Mouse (Mus musculus) G1E (cell line): Measurements from ENCODE around the gene Fhdc1. TPM values are rescaled to one million over a fixed set of nuclear protein-coding genes. Genes with fewer than 3 reads are reported as not detected.

ENCODE experiments used
- ATAC-seq: 2 replicates; pipeline ENCODE4 v1.8.0; 2016; ENCODE audit warnings: mild to moderate bottlenecking; ENCODE audit not compliant: insufficient number of reproducible peaks, poor library complexity, low FRiP score, severe bottlenecking; ENCODE audit errors: extremely low read depth
- DNase-seq: peaks from one replicate; pipeline ENCODE4 v3.0.0; 2012; ENCODE audit warnings: low spot score
- H3K27me3 ChIP-seq: 2 replicates; pipeline ENCODE4 v1.6.1; 2012; ENCODE audit warnings: mild to moderate bottlenecking, low read length, inconsistent platforms; ENCODE audit not compliant: insufficient read depth
- H3K36me3 ChIP-seq: replicated peaks from 2 replicates; pipeline ENCODE3; 2012; ENCODE audit warnings: mild to moderate bottlenecking, inconsistent platforms
- H3K4me1 ChIP-seq: 2 replicates; pipeline ENCODE4 v1.6.1; 2012; ENCODE audit warnings: low read depth, low read length, inconsistent platforms, mixed read lengths; ENCODE audit not compliant: insufficient read depth
- H3K4me3 ChIP-seq: 2 replicates; pipeline ENCODE4 v1.5.1; 2012; ENCODE audit warnings: low read depth, mild to moderate bottlenecking, inconsistent platforms, low read length, moderate library complexity, mixed read lengths
- H3K9me3 ChIP-seq: replicated peaks from 2 replicates; pipeline ENCODE4 v1.6.1; 2012; ENCODE audit warnings: inconsistent platforms
- CTCF ChIP-seq: IDR thresholded peaks from 2 replicates; pipeline ENCODE4 v1.5.1; 2012; ENCODE audit warnings: low read depth, low read length, inconsistent platforms, mixed read lengths
- GATA1 ChIP-seq: IDR thresholded peaks from 2 replicates; pipeline ENCODE4 v1.6.1; 2012; ENCODE audit warnings: borderline replicate concordance, low read length, inconsistent platforms, mixed read lengths
- GATA2 ChIP-seq: IDR thresholded peaks from 2 replicates; pipeline ENCODE4 v1.6.1; 2012; ENCODE audit warnings: low read depth, low read length, inconsistent platforms, borderline replicate concordance
- POLR2AphosphoS5 ChIP-seq: IDR thresholded peaks from 2 replicates; pipeline ENCODE4 v1.6.1; 2012; ENCODE audit warnings: low read depth, low read length, inconsistent platforms; ENCODE audit not compliant: insufficient replicate concordance
- TAL1 ChIP-seq: conservative IDR thresholded peaks from 2 replicates; pipeline ENCODE4 v1.6.1; 2012; ENCODE audit warnings: low read depth, low read length, inconsistent platforms, mixed read lengths
- polyA plus RNA-seq: library from polyadenylated mRNA; stranded (reverse); fragments of >175 nt; gene quantifications from 2 replicates; pipeline ENCODE4 v1.2.3, GENCODE M21; 2012
- total RNA-seq, 2 experiments: library from RNA; stranded (forward) in 1 of 2; stranded (reverse) in 1 of 2; fragments of 200-1000 nt in 1 of 2; fragments of >200 nt in 1 of 2; fragmentation: Nextera tagmentation in 1 of 2; gene quantifications; 2 replicates each; pipeline ENCODE4 v1.2.3; 2014 to 2017

The Fhdc1 gene
- total and polyA plus RNA-seq, 3 experiments, result 1.4 to 97.7 (median 1.8) TPM

DNA sequence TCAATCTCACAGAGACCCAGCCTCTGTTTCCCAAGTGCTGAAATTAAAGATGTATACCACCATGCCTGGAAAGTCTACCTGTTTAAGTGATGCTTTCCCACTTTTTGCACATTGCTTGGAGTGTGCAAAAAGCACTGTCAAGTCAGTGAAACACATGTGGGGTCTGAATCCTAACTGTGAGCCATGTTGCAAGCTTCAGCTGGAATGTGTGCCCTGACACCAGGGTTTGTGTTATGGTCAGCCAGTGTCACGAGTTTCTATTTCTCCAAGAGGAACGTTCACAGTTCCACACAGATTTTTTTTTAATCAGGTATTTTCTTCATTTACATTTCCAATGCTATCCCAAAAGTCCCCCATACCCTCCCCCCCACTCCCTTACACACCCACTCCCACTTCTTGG lies 84.0 kb downstream of the Fhdc1 start:
- H3K27me3 ChIP-seq, result peaks cover 50% of the 10 kb centered on the region
- no peak for DNase-seq
- no peak for ATAC-seq
- no peaks in the 10 kb centered on the region for H3K36me3 ChIP-seq
- no peaks in the 10 kb centered on the region for H3K9me3 ChIP-seq
- H3K4me1 ChIP-seq, result peaks cover 5% of the 10 kb centered on the region; the same call in 1 of the 2 replicates
- no peak for TF ChIP-seq GATA1
- no peak for TF ChIP-seq CTCF
- no peak for TF ChIP-seq POLR2AphosphoS5
- TF ChIP-seq TAL1, result no peak
- no peak for TF ChIP-seq GATA2
- H3K4me3 ChIP-seq, result no peak overlapping the region

DNA sequence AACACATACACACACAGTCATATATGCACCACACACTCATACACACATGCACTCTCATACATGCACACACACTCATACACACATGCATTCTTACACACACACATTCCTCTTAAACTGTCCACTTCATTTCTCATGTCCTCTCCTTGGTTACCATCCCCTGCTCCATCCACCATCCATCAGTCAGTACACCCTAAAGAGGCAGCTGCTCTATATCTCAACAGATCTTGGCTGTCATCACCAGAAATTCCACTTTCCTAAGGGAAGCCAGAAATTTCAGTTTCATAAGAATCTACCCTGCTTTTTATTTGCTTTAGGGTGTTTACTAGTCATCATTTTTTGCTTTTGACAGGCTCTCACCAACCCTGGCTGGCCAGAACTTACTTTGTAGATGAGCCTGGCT lies 84.4 kb downstream of the Fhdc1 start:
- no peaks in the 10 kb centered on the region for H3K9me3 ChIP-seq
- peaks cover 8% of the 10 kb centered on the region; the same call in 1 of the 2 replicates for H3K4me1 ChIP-seq
- no peaks in the 10 kb centered on the region for H3K36me3 ChIP-seq
- ATAC-seq, result no peak
- no peak for DNase-seq
- peaks cover 47% of the 10 kb centered on the region for H3K27me3 ChIP-seq
- H3K4me3 ChIP-seq, result no peak overlapping the region
- TF ChIP-seq GATA2 (no peak), CTCF (no peak), TAL1 (no peak), GATA1 (no peak), POLR2AphosphoS5 (no peak)

DNA sequence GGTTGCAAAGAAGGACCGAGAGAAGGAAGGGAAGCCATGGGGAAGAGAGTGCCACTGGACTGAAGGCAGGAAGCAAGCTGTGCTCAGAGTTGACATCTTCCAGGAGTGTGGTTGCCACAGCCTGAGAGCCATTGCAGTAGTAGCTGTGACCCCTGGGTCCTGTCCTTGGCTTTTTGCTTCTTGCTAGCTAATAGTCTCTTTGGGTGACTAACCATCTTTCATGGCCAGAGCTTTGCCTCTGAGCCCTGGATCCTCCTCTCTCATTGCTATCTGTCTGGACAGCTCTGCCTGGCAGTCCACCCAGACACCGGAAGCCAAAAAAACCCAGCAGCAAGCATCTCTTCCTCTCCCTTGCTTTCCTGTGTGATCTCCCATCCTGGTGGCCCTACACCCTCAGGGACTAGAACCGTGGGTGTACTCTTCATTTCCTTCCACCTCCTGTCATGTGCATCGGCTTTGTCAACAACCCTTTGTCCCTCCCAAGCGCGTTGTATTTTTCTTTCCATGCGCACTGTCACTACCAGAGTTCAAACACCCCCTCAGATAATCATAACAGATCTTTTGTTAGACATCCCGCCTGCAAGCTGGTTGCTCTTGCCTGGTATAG lies 85.3 kb downstream of the Fhdc1 start:
- Histone ChIP-seq H3K4me3 (no peak overlapping the region), H3K4me1 (peaks cover 14% of the 10 kb centered on the region), H3K27me3 (peaks cover 43% of the 10 kb centered on the region), H3K9me3 (no peaks in the 10 kb centered on the region), H3K36me3 (no peaks in the 10 kb centered on the region)
- no peak for DNase-seq
- TF ChIP-seq GATA2 (no peak), POLR2AphosphoS5 (no peak), GATA1 (no peak), CTCF (no peak), TAL1 (no peak)
- no peak for ATAC-seq

Other genes with a start within 250 kb of the Fhdc1 start
- not detected in 2 replicates for gene Trim2, start 173.6 kb downstream of the Fhdc1 start, total RNA-seq (2014; fragmentation: Nextera tagmentation)
- gene Trim2, start 173.6 kb downstream of the Fhdc1 start, total RNA-seq (2017), result 0.81 and 0.98 TPM in 2 replicates
- not detected in 2 replicates for gene Trim2, start 173.6 kb downstream of the Fhdc1 start, polyA plus RNA-seq
- gene Arfip1, start 102.2 kb upstream of the Fhdc1 start, total RNA-seq (2014; fragmentation: Nextera tagmentation), result 47.8 and 62.5 TPM in 2 replicates
- gene Arfip1, start 102.2 kb upstream of the Fhdc1 start, total RNA-seq (2017), result 89.6 and 92.9 TPM in 2 replicates
- 28.3 and 33.6 TPM in 2 replicates for gene Arfip1, start 102.2 kb upstream of the Fhdc1 start, polyA plus RNA-seq
- gene Tigd4, start 113.1 kb upstream of the Fhdc1 start, total RNA-seq (2014; fragmentation: Nextera tagmentation), result 0.49 TPM in 1 of 2 replicates, not detected in the other
- gene Tigd4, start 113.1 kb upstream of the Fhdc1 start, total RNA-seq (2017), result 0.05 TPM in 1 of 2 replicates, not detected in the other
- gene Tigd4, start 113.1 kb upstream of the Fhdc1 start, polyA plus RNA-seq, result not detected in 2 replicates
- 0.63 TPM in 1 of 2 replicates, not detected in the other for gene Tmem154, start 185.8 kb upstream of the Fhdc1 start, total RNA-seq (2014; fragmentation: Nextera tagmentation)
- gene Tmem154, start 185.8 kb upstream of the Fhdc1 start, total RNA-seq (2017), result 0.16 and 0.17 TPM in 2 replicates
- 0.03 and 0.09 TPM in 2 replicates for gene Tmem154, start 185.8 kb upstream of the Fhdc1 start, polyA plus RNA-seq